Mouse (Mus musculus): Measurements from ENCODE around the gene A930002H24Rik.

DNA sequence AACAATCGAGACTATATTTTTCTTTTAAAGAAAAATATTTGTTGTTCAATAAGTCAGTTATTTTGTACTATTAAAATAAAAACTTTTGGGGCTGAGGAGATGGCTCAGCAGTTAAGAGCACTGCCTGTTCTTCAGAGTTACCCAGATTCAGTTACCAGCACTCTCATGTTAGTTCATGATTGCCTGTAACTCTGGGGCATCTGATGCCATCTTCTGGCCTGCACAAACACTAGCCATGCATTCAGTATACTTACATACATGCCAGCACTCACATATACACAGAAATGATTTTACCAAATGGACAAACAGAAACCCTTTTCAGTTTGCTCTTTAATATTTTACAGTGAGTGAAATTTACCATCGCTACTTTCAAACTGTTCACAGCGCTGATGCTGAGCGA is 45.7 kb upstream of the A930002H24Rik start:
- TF ChIP-seq CTCF (IDR thresholded peaks at IDR 0.05; ENCODE audit: extremely low read depth, insufficient read length, insufficient replicate concordance, low read depth, low read length) (no peak), POLR2A (IDR thresholded peaks at IDR 0.05; ENCODE audit: low read depth, low read length) (no peak)
